Mouse (Mus musculus) left cerebral cortex, adult 8-10 months (tissue): ENCODE results near the gene Ccdc173. TPM values are rescaled to one million over a fixed set of nuclear protein-coding genes. Genes with fewer than 3 reads are reported as not detected.
A peak's percentile ranks its signal among the peaks of the same experiment; 100 is the strongest.

ENCODE experiments used
- DNase-seq, 2 experiments: peaks; one replicate each; pipeline ENCODE4 v3.0.0; 2022; ENCODE audit warnings: low spot score in 2 of 2
- total RNA-seq, 4 experiments: library from RNA; stranded (reverse); gene quantifications; 2 replicates each; pipeline ENCODE4 v1.2.4; 2022

The Ccdc173 gene
- total RNA-seq, 4 experiments from 2014 or later = 1.9 to 3.0 (median 1.9) TPM

- DNase-seq = peak; percentile 59 to 83
Observed at GRCm38 (mm10) chr2:69790285-69790684, 910 bp upstream of the Ccdc173 start.

GRCm38 (mm10) chr2:69788974-69789373, 401 bp downstream of the Ccdc173 start:
- no peak for DNase-seq

GRCm38 (mm10) chr2:69778836-69779177, 10.6 kb downstream of the Ccdc173 start:
- DNase-seq = no peak

GRCm38 (mm10) chr2:69777985-69778835, 11.2 kb downstream of the Ccdc173 start:
- DNase-seq = no peak

- DNase-seq = peak in 1 of 2 experiments; percentile 32
Observed at GRCm38 (mm10) chr2:69773331-69773730, 16.0 kb downstream of the Ccdc173 start.

- DNase-seq = no peak
Observed at GRCm38 (mm10) chr2:69764716-69765115, 24.7 kb downstream of the Ccdc173 start.

GRCm38 (mm10) chr2:69763340-69763739, 26.0 kb downstream of the Ccdc173 start:
- DNase-seq = no peak

- no peak for DNase-seq
Observed at GRCm38 (mm10) chr2:69760980-69761379, 28.4 kb downstream of the Ccdc173 start.

- DNase-seq = no peak
Observed at GRCm38 (mm10) chr2:69745091-69745490, 44.3 kb downstream of the Ccdc173 start.

GRCm38 (mm10) chr2:69723519-69723825, 65.9 kb downstream of the Ccdc173 start:
- DNase-seq = no peak

GRCm38 (mm10) chr2:69722650-69723518, 66.5 kb downstream of the Ccdc173 start:
- peak; percentile 91 for DNase-seq

GRCm38 (mm10) chr2:69722273-69722649, 67.1 kb downstream of the Ccdc173 start, which contains the start of gene Ppig:
TSS of gene Ppig (plus strand) at chr2:69722545.
- no peak for DNase-seq

GRCm38 (mm10) chr2:69719121-69719520, 70.3 kb downstream of the Ccdc173 start:
- DNase-seq = no peak

GRCm38 (mm10) chr2:69716483-69716882, 72.9 kb downstream of the Ccdc173 start:
- DNase-seq = no peak

GRCm38 (mm10) chr2:69714126-69714525, 75.2 kb downstream of the Ccdc173 start:
- DNase-seq = no peak

- DNase-seq = no peak
Observed at GRCm38 (mm10) chr2:69713626-69714014, 75.8 kb downstream of the Ccdc173 start.

- peak; percentile 82 to 90 for DNase-seq
Observed at GRCm38 (mm10) chr2:69712981-69713625, 76.3 kb downstream of the Ccdc173 start, which contains the start of gene Fastkd1. TSS of gene Fastkd1 (minus strand) at chr2:69713516.

GRCm38 (mm10) chr2:69712171-69712570, 77.2 kb downstream of the Ccdc173 start:
- no peak for DNase-seq
